In genomic region chr7:108797205-108797933, GRCm38 (mm10) we compare ENCODE assay signal across 15 mouse cellular contexts. TPM values are rescaled to one million over a fixed set of nuclear protein-coding genes. Genes with fewer than 3 reads are reported as not detected.
DNase-seq lines count a peak whose midpoint lies in the region; ATAC-seq lines count a peak whose summit lies in the region.
"Had no signal": no experiment of that assay in that cellular context is flagged by ENCODE, and none has a peak within 500 bp of the region (broad histone marks: within the 10 kb centered on the region; RNA-seq: fewer than 3 reads in every experiment).

No protein-coding gene starts in this region.

- no peaks in the 10 kb centered on the region for H3K4me1 ChIP-seq in embryonic facial prominence, embryonic 15.5 days
- H3K4me1 ChIP-seq in limb, embryonic 15.5 days, result peaks cover 2% of the 10 kb centered on the region; the same call in 1 of the 2 replicates
- H3K4me1 ChIP-seq: forebrain, embryonic 12.5 days; heart, embryonic 13.5 days; hindbrain, embryonic 13.5 days had no signal

- ATAC-seq in embryonic facial prominence, embryonic 15.5 days (ENCODE audit: insufficient number of reproducible peaks, low FRiP score, low TSS enrichment, low read depth), result peak; percentile 75
- peak; percentile 82 for ATAC-seq in limb, embryonic 15.5 days (ENCODE audit: insufficient number of reproducible peaks, low FRiP score, low TSS enrichment, low read depth)

- peak; percentile 9 for DNase-seq in kidney, adult 9 months
- no peak for DNase-seq in kidney, adult 18-20 months
- peak; percentile 42 for DNase-seq in embryo, embryonic 11.5 days (ENCODE audit: low read depth, low spot score)
- DNase-seq in layer of hippocampus, adult 9-10 months (ENCODE audit: low spot score), result no peak
- DNase-seq in testis, postnatal 14 days (ENCODE audit: low spot score), result no peak
- DNase-seq: adrenal gland, postnatal 36 days; kidney, postnatal 25 days; thymus, adult 18-20 months had no signal

- no peak overlapping the region for H3K4me3 ChIP-seq in embryonic facial prominence, embryonic 15.5 days (replicated peaks)
- H3K4me3 ChIP-seq in limb, embryonic 15.5 days, result no peak overlapping the region
- H3K4me3 ChIP-seq: forebrain, embryonic 12.5 days; heart, embryonic 13.5 days; hindbrain, embryonic 13.5 days had no signal

- no peaks in the 10 kb centered on the region for H3K27me3 ChIP-seq in embryonic facial prominence, embryonic 15.5 days
- no peaks in the 10 kb centered on the region for H3K27me3 ChIP-seq in limb, embryonic 15.5 days
- H3K27me3 ChIP-seq: forebrain, embryonic 12.5 days; heart, embryonic 13.5 days; hindbrain, embryonic 13.5 days had no signal

- H3K9me3 ChIP-seq in embryonic facial prominence, embryonic 15.5 days (replicated peaks), result no peaks in the 10 kb centered on the region
- no peaks in the 10 kb centered on the region for H3K9me3 ChIP-seq in limb, embryonic 15.5 days
- H3K9me3 ChIP-seq: forebrain, embryonic 12.5 days; heart, embryonic 13.5 days; hindbrain, embryonic 13.5 days had no signal

- H3K9ac ChIP-seq in embryonic facial prominence, embryonic 15.5 days, result no peak overlapping the region
- H3K9ac ChIP-seq in limb, embryonic 15.5 days, result no peak overlapping the region
- H3K9ac ChIP-seq: forebrain, embryonic 12.5 days; heart, embryonic 13.5 days; hindbrain, embryonic 13.5 days had no signal

- no peaks in the 10 kb centered on the region for H3K36me3 ChIP-seq in embryonic facial prominence, embryonic 15.5 days
- no peaks in the 10 kb centered on the region for H3K36me3 ChIP-seq in limb, embryonic 15.5 days
- H3K36me3 ChIP-seq: forebrain, embryonic 12.5 days; heart, embryonic 13.5 days; hindbrain, embryonic 13.5 days had no signal

- no peak overlapping the region for H3K4me2 ChIP-seq in embryonic facial prominence, embryonic 15.5 days (replicated peaks)
- H3K4me2 ChIP-seq in limb, embryonic 15.5 days, result no peak overlapping the region
- H3K4me2 ChIP-seq: forebrain, embryonic 12.5 days; heart, embryonic 13.5 days; hindbrain, embryonic 13.5 days; liver, embryonic 11.5 days had no signal

- no peak overlapping the region for H3K27ac ChIP-seq in embryonic facial prominence, embryonic 15.5 days (replicated peaks)
- no peak overlapping the region for H3K27ac ChIP-seq in limb, embryonic 15.5 days
- H3K27ac ChIP-seq: forebrain, embryonic 12.5 days; heart, embryonic 13.5 days; hindbrain, embryonic 13.5 days had no signal

- 10% methylated on average over 1 of the region's 1 CpGs for WGBS in embryonic facial prominence, embryonic 15.5 days
- 5% methylated on average over 1 of the region's 1 CpGs for WGBS in limb, embryonic 15.5 days

RNA-seq across cellular contexts. Expression of gene Olfr514, which starts 28.4 kb away (rescaled TPM):
- not detected in 2 replicates for polyA plus RNA-seq in embryonic facial prominence, embryonic 15.5 days (2015; fragmentation: Nextera tagmentation; extraction: Ambion mirVana)
- not detected in 2 replicates for polyA plus RNA-seq in limb, embryonic 15.5 days (2015; fragmentation: Nextera tagmentation; extraction: Ambion mirVana)
- polyA plus RNA-seq: forebrain, embryonic 12.5 days; heart, embryonic 13.5 days; hindbrain, embryonic 13.5 days; liver, embryonic 11.5 days; lung, embryonic 16.5 days had no signal

RNA-seq across cellular contexts. Expression of gene Olfr513, which starts 46.6 kb away (rescaled TPM):
- 0.17 TPM in 1 of 2 replicates, not detected in the other for polyA plus RNA-seq in embryonic facial prominence, embryonic 15.5 days (2015; fragmentation: Nextera tagmentation; extraction: Ambion mirVana)
- not detected in 2 replicates for polyA plus RNA-seq in limb, embryonic 15.5 days (2015; fragmentation: Nextera tagmentation; extraction: Ambion mirVana)
- polyA plus RNA-seq: forebrain, embryonic 12.5 days; heart, embryonic 13.5 days; hindbrain, embryonic 13.5 days; liver, embryonic 11.5 days; lung, embryonic 16.5 days had no signal

RNA-seq across cellular contexts. Expression of gene Olfr516, which starts 53.0 kb away (rescaled TPM):
- polyA plus RNA-seq in embryonic facial prominence, embryonic 15.5 days (2015; fragmentation: Nextera tagmentation; extraction: Ambion mirVana), result 0.14 and 0.23 TPM in 2 replicates
- polyA plus RNA-seq in limb, embryonic 15.5 days (2015; fragmentation: Nextera tagmentation; extraction: Ambion mirVana), result not detected in 2 replicates
- polyA plus RNA-seq: forebrain, embryonic 12.5 days; heart, embryonic 13.5 days; hindbrain, embryonic 13.5 days; liver, embryonic 11.5 days; lung, embryonic 16.5 days had no signal

Comparison
In these comparisons a context has a peak if more than half of its experiments do, and no peak if none do; other contexts are left out.
1. DNase-seq: peak in kidney, adult 9 months (single experiment) and embryo, embryonic 11.5 days (single experiment); none in kidney, adult 18-20 months (single experiment), layer of hippocampus, adult 9-10 months (single experiment) and testis, postnatal 14 days (single experiment).